Mouse (Mus musculus): ENCODE measurements at regions not wholly inside any gene's neighbourhood (a gene's known extent, or its start where the extent isn't known, plus 50 kb on each side); places are given as distances from the start of the nearest gene placed in this dataset.

GRCm38 (mm10) chr1:155472112-155472955 is 55.1 kb upstream of the Xpr1 start:
- WGBS: 66% methylated on average over 11 of the region's 11 CpGs
- Histone ChIP-seq H3K36me3 (ENCODE audit: control insufficient read depth, insufficient read depth, low read length) (no peaks in the 10 kb centered on the region), H3K4me2 (ENCODE audit: low read length) (no peak overlapping the region), H3K27me3 (replicated peaks; ENCODE audit: control insufficient read depth, insufficient read depth, low read length) (no peaks in the 10 kb centered on the region), H3K27ac (ENCODE audit: low read depth, low read length) (no peak overlapping the region), H3K4me1 (ENCODE audit: control insufficient read depth, insufficient read depth, low read depth, low read length) (no peaks in the 10 kb centered on the region), H3K9me3 (ENCODE audit: control insufficient read depth, low read length) (no peaks in the 10 kb centered on the region), H3K4me3 (ENCODE audit: low read length) (no peak overlapping the region), H3K9ac (ENCODE audit: low read depth, low read length) (no peak overlapping the region)
- no peak for ATAC-seq

- Histone ChIP-seq H3K27ac (ENCODE audit: low read depth, low read length) (no peak overlapping the region), H3K9ac (ENCODE audit: low read depth, low read length) (no peak overlapping the region), H3K4me3 (ENCODE audit: low read length) (no peak overlapping the region), H3K4me1 (ENCODE audit: control insufficient read depth, insufficient read depth, low read depth, low read length) (no peaks in the 10 kb centered on the region), H3K36me3 (ENCODE audit: control insufficient read depth, insufficient read depth, low read length) (no peaks in the 10 kb centered on the region), H3K4me2 (ENCODE audit: low read length) (no peak overlapping the region), H3K27me3 (replicated peaks; ENCODE audit: control insufficient read depth, insufficient read depth, low read length) (no peaks in the 10 kb centered on the region), H3K9me3 (ENCODE audit: control insufficient read depth, low read length) (no peaks in the 10 kb centered on the region)
- WGBS: 37% methylated on average over 5 of the region's 5 CpGs
- no peak for ATAC-seq
Observed at GRCm38 (mm10) chr1:155472956-155473646, 55.9 kb upstream of the Xpr1 start.

- Histone ChIP-seq H3K4me1 (ENCODE audit: control insufficient read depth, insufficient read depth, low read depth, low read length) (no peaks in the 10 kb centered on the region), H3K4me3 (ENCODE audit: low read length) (no peak overlapping the region), H3K27ac (ENCODE audit: low read depth, low read length) (no peak overlapping the region), H3K36me3 (ENCODE audit: control insufficient read depth, insufficient read depth, low read length) (no peaks in the 10 kb centered on the region), H3K9ac (ENCODE audit: low read depth, low read length) (no peak overlapping the region), H3K9me3 (ENCODE audit: control insufficient read depth, low read length) (no peaks in the 10 kb centered on the region), H3K4me2 (ENCODE audit: low read length) (no peak overlapping the region), H3K27me3 (replicated peaks; ENCODE audit: control insufficient read depth, insufficient read depth, low read length) (no peaks in the 10 kb centered on the region)
- ATAC-seq: no peak
- WGBS: 35% methylated on average over 2 of the region's 2 CpGs
Observed at GRCm38 (mm10) chr1:155474973-155475372, 57.8 kb upstream of the Xpr1 start.

- Histone ChIP-seq H3K4me1 (ENCODE audit: control insufficient read depth, insufficient read depth, low read depth, low read length) (no peaks in the 10 kb centered on the region), H3K27me3 (replicated peaks; ENCODE audit: control insufficient read depth, insufficient read depth, low read length) (no peaks in the 10 kb centered on the region), H3K9me3 (ENCODE audit: control insufficient read depth, low read length) (no peaks in the 10 kb centered on the region), H3K27ac (ENCODE audit: low read depth, low read length) (no peak overlapping the region), H3K9ac (ENCODE audit: low read depth, low read length) (no peak overlapping the region), H3K4me2 (ENCODE audit: low read length) (no peak overlapping the region), H3K4me3 (ENCODE audit: low read length) (no peak overlapping the region), H3K36me3 (ENCODE audit: control insufficient read depth, insufficient read depth, low read length) (no peaks in the 10 kb centered on the region)
- ATAC-seq: no peak
- 97% methylated on average over 3 of the region's 3 CpGs for WGBS
Observed at GRCm38 (mm10) chr1:155476237-155476636, 59.0 kb upstream of the Xpr1 start.

- H3K4me2 ChIP-seq (ENCODE audit: low read length): no peak overlapping the region
- peak; percentile 17; the same call in 1 of the 2 replicates for ATAC-seq
- peaks cover 3% of the 10 kb centered on the region for H3K4me1 ChIP-seq (ENCODE audit: control insufficient read depth, insufficient read depth, low read depth, low read length)
- H3K27ac ChIP-seq (ENCODE audit: low read depth, low read length): no peak overlapping the region
- H3K27me3 ChIP-seq (replicated peaks; ENCODE audit: control insufficient read depth, insufficient read depth, low read length): no peaks in the 10 kb centered on the region
- H3K9ac ChIP-seq (ENCODE audit: low read depth, low read length): no peak overlapping the region
- H3K4me3 ChIP-seq (ENCODE audit: low read length): no peak overlapping the region
- H3K9me3 ChIP-seq (ENCODE audit: control insufficient read depth, low read length): no peaks in the 10 kb centered on the region
- H3K36me3 ChIP-seq (ENCODE audit: control insufficient read depth, insufficient read depth, low read length): no peaks in the 10 kb centered on the region
- 40% methylated on average over 9 of the region's 9 CpGs for WGBS
Observed at GRCm38 (mm10) chr1:155482148-155482547, 64.9 kb upstream of the Xpr1 start.

- H3K27me3 ChIP-seq (replicated peaks; ENCODE audit: control insufficient read depth, insufficient read depth, low read length): no peaks in the 10 kb centered on the region
- no peaks in the 10 kb centered on the region for H3K9me3 ChIP-seq (ENCODE audit: control insufficient read depth, low read length)
- H3K4me2 ChIP-seq (ENCODE audit: low read length): no peak overlapping the region
- H3K9ac ChIP-seq (ENCODE audit: low read depth, low read length): no peak overlapping the region
- no peaks in the 10 kb centered on the region for H3K36me3 ChIP-seq (ENCODE audit: control insufficient read depth, insufficient read depth, low read length)
- peaks cover 3% of the 10 kb centered on the region for H3K4me1 ChIP-seq (ENCODE audit: control insufficient read depth, insufficient read depth, low read depth, low read length)
- ATAC-seq: no peak
- no peak overlapping the region for H3K27ac ChIP-seq (ENCODE audit: low read depth, low read length)
- WGBS: 53% methylated on average over 5 of the region's 5 CpGs
- H3K4me3 ChIP-seq (ENCODE audit: low read length): no peak overlapping the region
Observed at GRCm38 (mm10) chr1:155482760-155483159, 65.5 kb upstream of the Xpr1 start.

GRCm38 (mm10) chr1:155483693-155484092 is 66.5 kb upstream of the Xpr1 start:
- 82% methylated on average over 7 of the region's 7 CpGs for WGBS
- no peaks in the 10 kb centered on the region for H3K9me3 ChIP-seq (ENCODE audit: control insufficient read depth, low read length)
- H3K4me3 ChIP-seq (ENCODE audit: low read length): no peak overlapping the region
- no peak for ATAC-seq
- no peaks in the 10 kb centered on the region for H3K36me3 ChIP-seq (ENCODE audit: control insufficient read depth, insufficient read depth, low read length)
- H3K27ac ChIP-seq (ENCODE audit: low read depth, low read length): no peak overlapping the region
- H3K9ac ChIP-seq (ENCODE audit: low read depth, low read length): no peak overlapping the region
- H3K4me2 ChIP-seq (ENCODE audit: low read length): no peak overlapping the region
- peaks cover 5% of the 10 kb centered on the region for H3K4me1 ChIP-seq (ENCODE audit: control insufficient read depth, insufficient read depth, low read depth, low read length)
- H3K27me3 ChIP-seq (replicated peaks; ENCODE audit: control insufficient read depth, insufficient read depth, low read length): no peaks in the 10 kb centered on the region

- Histone ChIP-seq H3K9me3 (ENCODE audit: control insufficient read depth, low read length) (no peaks in the 10 kb centered on the region), H3K4me1 (ENCODE audit: control insufficient read depth, insufficient read depth, low read depth, low read length) (peaks cover 12% of the 10 kb centered on the region), H3K4me3 (ENCODE audit: low read length) (no peak overlapping the region), H3K9ac (ENCODE audit: low read depth, low read length) (no peak overlapping the region), H3K27me3 (replicated peaks; ENCODE audit: control insufficient read depth, insufficient read depth, low read length) (no peaks in the 10 kb centered on the region), H3K4me2 (ENCODE audit: low read length) (no peak overlapping the region), H3K36me3 (ENCODE audit: control insufficient read depth, insufficient read depth, low read length) (no peaks in the 10 kb centered on the region), H3K27ac (ENCODE audit: low read depth, low read length) (no peak overlapping the region)
- no peak for ATAC-seq
- WGBS: 83% methylated on average over 6 of the region's 6 CpGs
Observed at GRCm38 (mm10) chr1:155487796-155488195, 70.1 kb upstream of the Acbd6 start.

GRCm38 (mm10) chr1:155488966-155489661 is 68.8 kb upstream of the Acbd6 start:
- Histone ChIP-seq H3K27me3 (replicated peaks; ENCODE audit: control insufficient read depth, insufficient read depth, low read length) (no peaks in the 10 kb centered on the region), H3K4me3 (ENCODE audit: low read length) (no peak overlapping the region), H3K4me1 (ENCODE audit: control insufficient read depth, insufficient read depth, low read depth, low read length) (peaks cover 12% of the 10 kb centered on the region), H3K9me3 (ENCODE audit: control insufficient read depth, low read length) (no peaks in the 10 kb centered on the region), H3K4me2 (ENCODE audit: low read length) (no peak overlapping the region), H3K27ac (ENCODE audit: low read depth, low read length) (peak overlapping the region; percentile 44; the same call in 1 of the 2 replicates), H3K36me3 (ENCODE audit: control insufficient read depth, insufficient read depth, low read length) (no peaks in the 10 kb centered on the region), H3K9ac (ENCODE audit: low read depth, low read length) (no peak overlapping the region)
- ATAC-seq: no peak
- 72% methylated on average over 11 of the region's 11 CpGs for WGBS
